8 mouse cellular contexts compared by ENCODE assay signal in genomic region chr11:117962228-117963067, GRCm38 (mm10). TPM values are rescaled to one million over a fixed set of nuclear protein-coding genes. Genes with fewer than 3 reads are reported as not detected.
DNase-seq lines count a peak whose midpoint lies in the region; ATAC-seq and TF ChIP-seq lines count a peak whose summit lies in the region.

No protein-coding gene starts in this region.

- peak overlapping the region; percentile 97 for H3K27ac ChIP-seq in intestine, embryonic 14.5 days (ENCODE audit: low read depth)
- peak overlapping the region; percentile 46; the same call in 1 of the 2 replicates for H3K27ac ChIP-seq in liver, embryonic 14.5 days
- peak overlapping the region; percentile 72 for H3K27ac ChIP-seq in neural tube, embryonic 13.5 days (replicated peaks)

- peaks cover 4% of the 10 kb centered on the region; the same call in 1 of the 2 replicates for H3K36me3 ChIP-seq in intestine, embryonic 14.5 days (ENCODE audit: control insufficient read depth, insufficient read depth, low read length)
- peaks cover 7% of the 10 kb centered on the region for H3K36me3 ChIP-seq in liver, embryonic 14.5 days (replicated peaks; ENCODE audit: control insufficient read depth, insufficient read depth, low read depth)
- no peaks in the 10 kb centered on the region for H3K36me3 ChIP-seq in neural tube, embryonic 13.5 days

- peak; percentile 67 for DNase-seq in 3134 (ENCODE audit: extremely low read depth, insufficient read length, low spot score)
- DNase-seq in adrenal gland, adult 18-20 months (ENCODE audit: low spot score in 2 of 2) = peak; percentile 66 to 68
- DNase-seq in gastrocnemius, postnatal 25 days = peak; percentile 93
- DNase-seq in intestine, embryonic 14.5 days (ENCODE audit: low spot score) = peak; percentile 83
- no peak for DNase-seq in liver, embryonic 14.5 days (ENCODE audit: low read depth in 3 of 3, low spot score in 3 of 3)
- no peak for DNase-seq in left cerebral cortex, adult 18-20 months (ENCODE audit: low spot score in 2 of 2)

- peaks cover 61% of the 10 kb centered on the region for H3K4me1 ChIP-seq in intestine, embryonic 14.5 days (replicated peaks; ENCODE audit: control insufficient read depth, insufficient read depth, low read length)
- peaks cover 3 to 36% of the 10 kb centered on the region in 2 experiments; a peak in 3 of 4 replicates for H3K4me1 ChIP-seq in liver, embryonic 14.5 days (replicated peaks; ENCODE audit: control insufficient read depth in 2 of 2, insufficient read depth in 2 of 2, low read length in 1 of 2)
- peaks cover 57% of the 10 kb centered on the region for H3K4me1 ChIP-seq in neural tube, embryonic 13.5 days (replicated peaks)

- peak overlapping the region; percentile 78 for H3K4me2 ChIP-seq in intestine, embryonic 14.5 days (ENCODE audit: low read length)
- no peak overlapping the region for H3K4me2 ChIP-seq in liver, embryonic 14.5 days (ENCODE audit: low read depth)
- peak overlapping the region; percentile 66; the same call in 1 of the 2 replicates for H3K4me2 ChIP-seq in neural tube, embryonic 13.5 days

- TF ChIP-seq EP300 in liver, embryonic 14.5 days (IDR thresholded peaks at IDR 0.05; ENCODE audit: low read depth) = no peak

- TF ChIP-seq CTCF in liver, embryonic 14.5 days (IDR thresholded peaks at IDR 0.05; ENCODE audit: low read depth) = no peak

- H3K9ac ChIP-seq in intestine, embryonic 14.5 days (ENCODE audit: low read length) = peak overlapping the region; percentile 31
- H3K9ac ChIP-seq in liver, embryonic 14.5 days (replicated peaks) = no peak overlapping the region
- peak overlapping the region; percentile 60; the same call in 1 of the 2 replicates for H3K9ac ChIP-seq in neural tube, embryonic 13.5 days

- 23% methylated on average over 10 of the region's 10 CpGs for WGBS in intestine, embryonic 14.5 days
- 54% methylated on average over 10 of the region's 10 CpGs for WGBS in liver, embryonic 14.5 days (ENCODE audit: insufficient replicate concordance)
- 39% methylated on average over 10 of the region's 10 CpGs for WGBS in neural tube, embryonic 13.5 days

- H3K27me3 ChIP-seq in intestine, embryonic 14.5 days (replicated peaks; ENCODE audit: control insufficient read depth, insufficient read depth, low read length) = no peaks in the 10 kb centered on the region
- H3K27me3 ChIP-seq in liver, embryonic 14.5 days (ENCODE audit: control insufficient read depth, insufficient read depth, low read length) = peaks cover 27% of the 10 kb centered on the region
- H3K27me3 ChIP-seq in neural tube, embryonic 13.5 days = peaks cover 34% of the 10 kb centered on the region

- H3K9me3 ChIP-seq in intestine, embryonic 14.5 days (ENCODE audit: control insufficient read depth, low read length) = no peaks in the 10 kb centered on the region
- no peaks in the 10 kb centered on the region for H3K9me3 ChIP-seq in liver, embryonic 14.5 days (ENCODE audit: control insufficient read depth, low read length)
- H3K9me3 ChIP-seq in neural tube, embryonic 13.5 days = no peaks in the 10 kb centered on the region

- H3K4me3 ChIP-seq in intestine, embryonic 14.5 days (ENCODE audit: low read depth, low read length) = peak overlapping the region; percentile 38; the same call in 1 of the 2 replicates
- no peak overlapping the region for H3K4me3 ChIP-seq in liver, embryonic 14.5 days (ENCODE audit: insufficient read depth in 1 of 2, low read depth in 2 of 2, low read length in 2 of 2)
- H3K4me3 ChIP-seq in neural tube, embryonic 13.5 days = no peak overlapping the region

- ATAC-seq in intestine, embryonic 14.5 days (replicated peaks; ENCODE audit: low FRiP score, low TSS enrichment, low read depth) = peak; percentile 73
- no peak for ATAC-seq in liver, embryonic 14.5 days (ENCODE audit: insufficient read depth)
- ATAC-seq in neural tube, embryonic 13.5 days (ENCODE audit: low read depth) = no peak
- no peak for ATAC-seq in monocyte, adult 5-6 weeks (replicated peaks; ENCODE audit: insufficient number of reproducible peaks, low FRiP score, low TSS enrichment, poor library complexity, severe bottlenecking)

RNA-seq across cellular contexts. Expression of gene Socs3, which starts 7.4 kb away (rescaled TPM):
- 1 to 10 TPM; 4.2 to 5.6 TPM for total RNA-seq in adrenal gland, adult 18-20 months (2021)
- 1 to 10 TPM; 4.4 to 6.1 TPM for total RNA-seq in gastrocnemius, postnatal 25 days (2021)
- polyA plus RNA-seq in intestine, embryonic 14.5 days (2014; fragmentation: Nextera tagmentation; extraction: Ambion mirVana) = 8.1 and 8.7 TPM in 2 replicates
- 6.5 and 7.0 TPM in 2 replicates for polyA plus RNA-seq in liver, embryonic 14.5 days (2012; rRNA removed)
- polyA plus RNA-seq in liver, embryonic 14.5 days (2014; fragmentation: Nextera tagmentation; extraction: Ambion mirVana) = 2.2 and 2.7 TPM in 2 replicates
- 7.8 and 8.7 TPM in 2 replicates for polyA plus RNA-seq in neural tube, embryonic 13.5 days (2015; fragmentation: Nextera tagmentation; extraction: Ambion mirVana)
- total RNA-seq in monocyte, adult 5-6 weeks (2017) = 67.9 to 84.4 TPM (median 70.9 TPM) in 3 replicates
- 1 to 10 TPM; 4.5 to 4.9 TPM for total RNA-seq in left cerebral cortex, adult 18-20 months (2021)

RNA-seq across cellular contexts. Expression of gene Pgs1, which starts 23.6 kb away (rescaled TPM):
- 10 to 100 TPM; 47.8 to 65.5 TPM for total RNA-seq in adrenal gland, adult 18-20 months (2021)
- total RNA-seq in gastrocnemius, postnatal 25 days (2021) = 10 to 100 TPM; 18.4 to 18.6 TPM
- 31.6 and 33.8 TPM in 2 replicates for polyA plus RNA-seq in intestine, embryonic 14.5 days (2014; fragmentation: Nextera tagmentation; extraction: Ambion mirVana)
- 11.9 and 12.9 TPM in 2 replicates for polyA plus RNA-seq in liver, embryonic 14.5 days (2012; rRNA removed)
- 11.2 and 12.1 TPM in 2 replicates for polyA plus RNA-seq in liver, embryonic 14.5 days (2014; fragmentation: Nextera tagmentation; extraction: Ambion mirVana)
- polyA plus RNA-seq in neural tube, embryonic 13.5 days (2015; fragmentation: Nextera tagmentation; extraction: Ambion mirVana) = 46.9 and 49.0 TPM in 2 replicates
- 20.4 to 31.7 TPM (median 30.1 TPM) in 3 replicates for total RNA-seq in monocyte, adult 5-6 weeks (2017)
- total RNA-seq in left cerebral cortex, adult 18-20 months (2021) = 10 to 100 TPM; 87.1 to 89.0 TPM

Comparison
In these comparisons a context has a peak if more than half of its experiments do, and no peak if none do; other contexts are left out.
1. DNase-seq: peak in 3134 (single experiment), adrenal gland, adult 18-20 months (2 of 2), gastrocnemius, postnatal 25 days (single experiment) and intestine, embryonic 14.5 days (single experiment); none in liver, embryonic 14.5 days (0 of 3) and left cerebral cortex, adult 18-20 months (0 of 2).
2. H3K27ac ChIP-seq: peak in every context shown above with its lines; median percentile 97 in intestine, embryonic 14.5 days; 72 in neural tube, embryonic 13.5 days; 46 in liver, embryonic 14.5 days.